Mouse (Mus musculus) neural tube, embryonic 15.5 days (tissue): ENCODE data around the gene Gm42906. TPM values are rescaled to one million over a fixed set of nuclear protein-coding genes. Genes with fewer than 3 reads are reported as not detected.

ENCODE experiments used
- ATAC-seq: fragments of 200-750 bp; cut with Nextera tagmentation; 2 replicates; pipeline ENCODE4 v1.8.0; 2017; ENCODE audit warnings: mild to moderate bottlenecking, moderate TSS enrichment, moderate library complexity; ENCODE audit not compliant: low FRiP score
- H3K27ac ChIP-seq: fragments of 300-500 bp; sonication (generic); replicated peaks from 2 replicates; pipeline ENCODE4 v1.5.1; 2015; ENCODE audit warnings: mild to moderate bottlenecking, inconsistent platforms
- H3K27me3 ChIP-seq: fragments of 300-500 bp; sonication (generic); replicated peaks from 2 replicates; pipeline ENCODE4 v1.6.1; 2015; ENCODE audit warnings: inconsistent platforms
- H3K36me3 ChIP-seq: fragments of 300-500 bp; sonication (generic); 2 replicates; pipeline ENCODE4 v1.6.1; 2015; ENCODE audit warnings: inconsistent platforms
- H3K4me1 ChIP-seq: fragments of 300-500 bp; sonication (generic); 2 replicates; pipeline ENCODE4 v1.6.1; 2015; ENCODE audit warnings: inconsistent platforms
- H3K4me2 ChIP-seq: fragments of 300-500 bp; sonication (generic); 2 replicates; pipeline ENCODE4 v1.6.1; 2015; ENCODE audit warnings: inconsistent platforms, mild to moderate bottlenecking, moderate library complexity
- H3K4me3 ChIP-seq: fragments of 300-500 bp; sonication (generic); replicated peaks from 2 replicates; pipeline ENCODE4 v1.5.1; 2015; ENCODE audit warnings: mild to moderate bottlenecking, inconsistent platforms
- H3K9ac ChIP-seq: fragments of 300-500 bp; sonication (generic); replicated peaks from 2 replicates; pipeline ENCODE4 v1.6.1; 2015; ENCODE audit warnings: mild to moderate bottlenecking, inconsistent platforms
- H3K9me3 ChIP-seq: fragments of 300-500 bp; sonication (generic); replicated peaks from 2 replicates; pipeline ENCODE4 v1.6.1; 2016; ENCODE audit warnings: inconsistent platforms
- WGBS: fragments of 180-500 bp; shearing (Covaris S2); methylation state at CpG from one replicate; pipeline ENCODE4 v1.1.7; 2015; ENCODE audit warnings: mixed read lengths; 5-methylcytosine and 5-hydroxymethylcytosine counted together
- polyA plus RNA-seq: library from polyadenylated mRNA; unstranded; fragments of >200 nt; fragmentation: Nextera tagmentation; extraction: Ambion mirVana; gene quantifications from 2 replicates; pipeline ENCODE4 v1.2.1, GENCODE M21; 2015

Gene Gm42906
- polyA plus RNA-seq, 1 experiment from 2014 or later = not detected

GRCm38 (mm10) chr5:151409282-151409681 is 18.7 kb downstream of the Gm42906 start:
- H3K9ac ChIP-seq = no peak overlapping the region
- WGBS = 13% methylated on average over 1 of the region's 1 CpGs
- no peak overlapping the region for H3K4me3 ChIP-seq
- peak; percentile 56; the same call in 1 of the 2 replicates for ATAC-seq
- H3K36me3 ChIP-seq = no peaks in the 10 kb centered on the region
- H3K27ac ChIP-seq = no peak overlapping the region
- H3K9me3 ChIP-seq = no peaks in the 10 kb centered on the region
- peaks cover 8% of the 10 kb centered on the region; the same call in 1 of the 2 replicates for H3K4me1 ChIP-seq
- no peak overlapping the region for H3K4me2 ChIP-seq
- no peaks in the 10 kb centered on the region for H3K27me3 ChIP-seq

- Histone ChIP-seq H3K9ac (no peak overlapping the region), H3K27ac (no peak overlapping the region), H3K36me3 (no peaks in the 10 kb centered on the region), H3K4me3 (no peak overlapping the region), H3K9me3 (no peaks in the 10 kb centered on the region), H3K27me3 (no peaks in the 10 kb centered on the region), H3K4me1 (peaks cover 13% of the 10 kb centered on the region; the same call in 1 of the 2 replicates), H3K4me2 (no peak overlapping the region)
- 22% methylated on average over 7 of the region's 7 CpGs for WGBS
- ATAC-seq = no peak
These were observed 19.7 kb downstream of the Gm42906 start for GRCm38 (mm10) chr5:151408124-151408900.

GRCm38 (mm10) chr5:151407493-151407892 is 20.5 kb downstream of the Gm42906 start:
- Histone ChIP-seq H3K27ac (no peak overlapping the region), H3K9me3 (no peaks in the 10 kb centered on the region), H3K4me1 (peaks cover 11% of the 10 kb centered on the region; the same call in 1 of the 2 replicates), H3K36me3 (no peaks in the 10 kb centered on the region), H3K27me3 (no peaks in the 10 kb centered on the region), H3K4me3 (no peak overlapping the region), H3K4me2 (no peak overlapping the region), H3K9ac (no peak overlapping the region)
- 97% methylated on average over 3 of the region's 3 CpGs for WGBS
- no peak for ATAC-seq

GRCm38 (mm10) chr5:151406276-151406675 is 21.7 kb downstream of the Gm42906 start:
- no peak overlapping the region for H3K27ac ChIP-seq
- no peak for ATAC-seq
- no peak overlapping the region for H3K4me3 ChIP-seq
- no peak overlapping the region for H3K4me2 ChIP-seq
- no peak overlapping the region for H3K9ac ChIP-seq
- WGBS = 88% methylated on average over 5 of the region's 5 CpGs
- H3K4me1 ChIP-seq = peaks cover 9% of the 10 kb centered on the region; the same call in 1 of the 2 replicates
- H3K9me3 ChIP-seq = no peaks in the 10 kb centered on the region
- no peaks in the 10 kb centered on the region for H3K27me3 ChIP-seq
- no peaks in the 10 kb centered on the region for H3K36me3 ChIP-seq

GRCm38 (mm10) chr5:151405314-151405903 is 22.6 kb downstream of the Gm42906 start:
- WGBS = 33% methylated on average over 8 of the region's 8 CpGs
- H3K4me3 ChIP-seq = no peak overlapping the region
- no peaks in the 10 kb centered on the region for H3K27me3 ChIP-seq

GRCm38 (mm10) chr5:151403586-151403985 is 24.4 kb downstream of the Gm42906 start:
- H3K9ac ChIP-seq = no peak overlapping the region
- ATAC-seq = peak; percentile 43; the same call in 1 of the 2 replicates
- H3K27ac ChIP-seq = no peak overlapping the region; the same call in 1 of the 2 replicates
- no peaks in the 10 kb centered on the region for H3K9me3 ChIP-seq
- peaks cover 5% of the 10 kb centered on the region; the same call in 1 of the 2 replicates for H3K4me1 ChIP-seq
- no peaks in the 10 kb centered on the region for H3K27me3 ChIP-seq
- no peak overlapping the region for H3K4me2 ChIP-seq
- 40% methylated on average over 2 of the region's 2 CpGs for WGBS
- H3K4me3 ChIP-seq = no peak overlapping the region
- no peaks in the 10 kb centered on the region for H3K36me3 ChIP-seq

More at GRCm38 (mm10) chr5:151405314-151405903, 22.6 kb downstream of the Gm42906 start:
- no peak overlapping the region for H3K9ac ChIP-seq
- H3K27ac ChIP-seq = no peak overlapping the region
- H3K4me1 ChIP-seq = peaks cover 9% of the 10 kb centered on the region; the same call in 1 of the 2 replicates
- no peaks in the 10 kb centered on the region for H3K9me3 ChIP-seq
- 0 out of 2 replicates have a peak, but pooled peaks have one; percentile 26 for ATAC-seq
- H3K36me3 ChIP-seq = no peaks in the 10 kb centered on the region
- no peak overlapping the region for H3K4me2 ChIP-seq

GRCm38 (mm10) chr5:151400557-151400944 is 27.4 kb downstream of the Gm42906 start:
- Histone ChIP-seq H3K4me2 (no peak overlapping the region), H3K4me3 (no peak overlapping the region), H3K9me3 (no peaks in the 10 kb centered on the region), H3K36me3 (no peaks in the 10 kb centered on the region), H3K9ac (no peak overlapping the region), H3K27ac (no peak overlapping the region), H3K4me1 (peaks cover 5% of the 10 kb centered on the region; the same call in 1 of the 2 replicates), H3K27me3 (no peaks in the 10 kb centered on the region)
- WGBS = 88% methylated on average over 2 of the region's 2 CpGs
- no peak for ATAC-seq

GRCm38 (mm10) chr5:151399918-151400556 is 27.9 kb downstream of the Gm42906 start:
- Histone ChIP-seq H3K36me3 (no peaks in the 10 kb centered on the region), H3K9me3 (no peaks in the 10 kb centered on the region), H3K9ac (no peak overlapping the region), H3K4me2 (no peak overlapping the region), H3K4me1 (peaks cover 5% of the 10 kb centered on the region; the same call in 1 of the 2 replicates), H3K27me3 (no peaks in the 10 kb centered on the region), H3K27ac (no peak overlapping the region), H3K4me3 (no peak overlapping the region)
- WGBS = 77% methylated on average over 7 of the region's 7 CpGs
- no peak for ATAC-seq

- Histone ChIP-seq H3K27ac (no peak overlapping the region), H3K4me1 (no peaks in the 10 kb centered on the region), H3K36me3 (no peaks in the 10 kb centered on the region), H3K9me3 (no peaks in the 10 kb centered on the region), H3K4me2 (no peak overlapping the region), H3K4me3 (no peak overlapping the region), H3K9ac (no peak overlapping the region), H3K27me3 (no peaks in the 10 kb centered on the region)
- 69% methylated on average over 4 of the region's 4 CpGs for WGBS
- no peak for ATAC-seq
These were observed 31.8 kb downstream of the Gm42906 start for GRCm38 (mm10) chr5:151396119-151396518.

- WGBS = 49% methylated on average over 5 of the region's 5 CpGs
- H3K27ac ChIP-seq = peak overlapping the region; percentile 23; the same call in 1 of the 2 replicates
- no peaks in the 10 kb centered on the region for H3K36me3 ChIP-seq
- H3K4me2 ChIP-seq = no peak overlapping the region
- H3K27me3 ChIP-seq = no peaks in the 10 kb centered on the region
- no peak overlapping the region for H3K4me3 ChIP-seq
- no peak for ATAC-seq
- no peak overlapping the region for H3K9ac ChIP-seq
- no peaks in the 10 kb centered on the region for H3K9me3 ChIP-seq
- H3K4me1 ChIP-seq = no peaks in the 10 kb centered on the region
These were observed 33.3 kb downstream of the Gm42906 start for GRCm38 (mm10) chr5:151394690-151395089.

- peak overlapping the region; percentile 43 for H3K27ac ChIP-seq
- no peaks in the 10 kb centered on the region for H3K27me3 ChIP-seq
- WGBS = 49% methylated on average over 7 of the region's 7 CpGs
- H3K9ac ChIP-seq = no peak overlapping the region
- no peaks in the 10 kb centered on the region for H3K36me3 ChIP-seq
- no peaks in the 10 kb centered on the region for H3K9me3 ChIP-seq
- no peak overlapping the region for H3K4me2 ChIP-seq
- peak; percentile 68; the same call in 1 of the 2 replicates for ATAC-seq
- H3K4me1 ChIP-seq = no peaks in the 10 kb centered on the region
- no peak overlapping the region for H3K4me3 ChIP-seq
These were observed 33.9 kb downstream of the Gm42906 start for GRCm38 (mm10) chr5:151393821-151394662.
